Mouse (Mus musculus): ENCODE measurements around the gene Gys1. TPM values are rescaled to one million over a fixed set of nuclear protein-coding genes. Genes with fewer than 3 reads are reported as not detected.

Gene Gys1
- polyA plus RNA-seq, 1 experiment from 2014 or later: 34.8 TPM

DNA sequence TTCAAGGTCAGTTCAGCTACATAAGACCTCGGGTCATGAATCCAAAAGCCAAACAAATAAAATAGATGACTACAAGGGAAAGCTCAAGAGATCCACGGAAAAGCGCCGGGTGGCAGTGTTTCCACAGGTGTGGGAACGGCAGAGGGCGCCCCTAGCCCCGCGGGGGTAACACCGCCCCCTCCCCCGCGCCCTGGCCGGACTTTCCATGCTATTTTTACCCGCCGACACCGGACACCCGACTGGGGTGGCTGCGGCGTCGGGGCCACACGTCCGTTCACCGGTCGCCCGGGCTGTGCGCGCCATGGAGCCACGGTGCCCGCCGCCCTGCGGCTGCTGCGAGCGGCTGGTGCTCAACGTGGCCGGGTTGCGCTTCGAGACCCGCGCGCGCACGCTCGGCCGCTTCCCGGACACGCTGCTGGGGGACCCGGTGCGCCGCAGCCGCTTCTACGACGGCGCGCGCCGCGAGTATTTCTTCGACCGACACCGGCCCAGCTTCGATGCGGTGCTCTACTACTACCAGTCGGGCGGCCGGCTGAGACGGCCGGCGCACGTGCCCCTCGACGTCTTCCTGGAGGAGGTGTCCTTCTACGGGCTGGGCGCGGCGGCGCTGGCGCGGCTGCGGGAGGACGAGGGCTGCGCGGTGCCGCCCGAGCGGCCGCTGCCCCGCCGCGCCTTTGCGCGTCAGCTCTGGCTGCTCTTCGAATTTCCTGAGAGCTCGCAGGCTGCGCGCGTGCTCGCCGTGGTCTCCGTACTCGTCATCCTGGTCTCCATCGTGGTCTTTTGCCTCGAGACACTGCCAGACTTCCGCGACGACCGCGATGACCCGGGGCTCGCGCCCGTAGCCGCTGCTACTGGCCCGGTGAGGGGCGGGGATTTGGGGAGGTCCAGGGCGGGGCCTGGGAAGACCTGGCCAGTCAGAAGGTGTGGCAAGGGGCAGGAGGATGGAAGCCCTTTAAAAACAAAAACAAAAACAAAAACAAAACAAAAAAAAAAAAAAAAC is 28.2 kb upstream of the Gys1 start:
- Histone ChIP-seq H3K4me2 (replicated peaks) (peak overlapping the region; percentile 48), H3K27me3 (peaks cover 70% of the 10 kb centered on the region), H3K9ac (peak overlapping the region; percentile 32), H3K27ac (no peak overlapping the region), H3K9me3 (replicated peaks) (0 out of 2 replicates have a peak, but pooled peaks cover 3% of the 10 kb centered on the region), H3K4me1 (peaks cover 6% of the 10 kb centered on the region), H3K4me3 (peak overlapping the region; percentile 34), H3K36me3 (no peaks in the 10 kb centered on the region)
- ATAC-seq (ENCODE audit: low FRiP score): no peak
- 2% methylated on average over 112 of the region's 114 CpGs for WGBS

- ATAC-seq (ENCODE audit: low FRiP score): no peak
- WGBS: 83% methylated on average over 10 of the region's 10 CpGs
These were observed 26.8 kb upstream of the Gys1 start for GRCm38 (mm10) chr7:45407836-45408235.

DNA sequence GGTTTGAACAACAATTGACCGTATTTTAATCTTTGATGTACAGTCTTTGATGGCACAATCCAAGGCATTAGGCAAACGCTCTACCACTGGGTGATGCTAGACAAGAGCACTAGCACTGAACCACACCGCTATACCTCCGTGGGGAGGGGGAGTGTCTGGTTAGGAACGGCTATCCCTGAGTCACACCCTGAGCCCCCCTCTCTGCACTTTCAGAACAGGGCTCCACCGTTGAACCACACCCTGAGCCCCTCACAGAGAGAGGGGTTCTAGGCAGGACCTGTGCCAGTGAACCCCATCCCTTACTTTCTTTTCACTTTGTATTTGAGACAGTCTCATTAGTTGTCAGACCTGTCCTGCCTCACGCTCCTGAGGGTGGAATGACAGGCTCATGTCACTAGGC is 26.3 kb upstream of the Gys1 start:
- Histone ChIP-seq H3K27me3 (peaks cover 86% of the 10 kb centered on the region), H3K9ac (no peak overlapping the region), H3K4me2 (replicated peaks) (no peak overlapping the region), H3K36me3 (no peaks in the 10 kb centered on the region), H3K9me3 (replicated peaks) (0 out of 2 replicates have a peak, but pooled peaks cover 3% of the 10 kb centered on the region), H3K4me1 (peaks cover 10% of the 10 kb centered on the region), H3K27ac (no peak overlapping the region), H3K4me3 (no peak overlapping the region)
- no peak for ATAC-seq (ENCODE audit: low FRiP score)
- WGBS: 77% methylated on average over 7 of the region's 7 CpGs

More at GRCm38 (mm10) chr7:45407836-45408235, 26.8 kb upstream of the Gys1 start:
- 0 out of 2 replicates have a peak, but pooled peaks cover 3% of the 10 kb centered on the region for H3K9me3 ChIP-seq (replicated peaks)
- no peak overlapping the region for H3K4me2 ChIP-seq (replicated peaks)
- H3K36me3 ChIP-seq: no peaks in the 10 kb centered on the region
- no peak overlapping the region for H3K4me3 ChIP-seq
- H3K27me3 ChIP-seq: peaks cover 82% of the 10 kb centered on the region
- H3K4me1 ChIP-seq: peaks cover 6% of the 10 kb centered on the region
- H3K27ac ChIP-seq: no peak overlapping the region
- H3K9ac ChIP-seq: no peak overlapping the region

DNA sequence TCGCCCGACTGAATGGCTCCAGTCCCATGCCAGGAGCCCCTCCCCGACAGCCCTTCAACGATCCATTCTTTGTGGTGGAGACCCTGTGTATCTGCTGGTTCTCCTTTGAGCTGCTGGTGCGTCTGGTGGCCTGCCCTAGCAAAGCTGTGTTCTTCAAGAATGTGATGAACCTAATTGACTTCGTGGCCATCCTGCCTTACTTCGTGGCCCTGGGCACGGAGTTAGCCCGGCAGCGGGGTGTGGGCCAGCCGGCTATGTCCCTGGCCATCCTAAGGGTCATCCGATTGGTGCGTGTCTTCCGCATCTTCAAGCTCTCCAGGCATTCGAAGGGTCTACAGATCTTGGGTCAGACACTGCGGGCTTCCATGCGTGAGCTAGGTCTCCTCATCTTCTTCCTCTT is 25.7 kb upstream of the Gys1 start:
- H3K4me1 ChIP-seq: peaks cover 16% of the 10 kb centered on the region
- no peak overlapping the region for H3K4me2 ChIP-seq (replicated peaks)
- WGBS: 86% methylated on average over 17 of the region's 17 CpGs
- H3K4me3 ChIP-seq: no peak overlapping the region
- no peaks in the 10 kb centered on the region for H3K36me3 ChIP-seq
- H3K27ac ChIP-seq: no peak overlapping the region
- no peak for ATAC-seq (ENCODE audit: low FRiP score)
- no peak overlapping the region for H3K9ac ChIP-seq
- H3K9me3 ChIP-seq (replicated peaks): 0 out of 2 replicates have a peak, but pooled peaks cover 3% of the 10 kb centered on the region
- peaks cover 92% of the 10 kb centered on the region for H3K27me3 ChIP-seq

GRCm38 (mm10) chr7:45409497-45410163 is 25.0 kb upstream of the Gys1 start:
- H3K4me2 ChIP-seq (replicated peaks): no peak overlapping the region
- 86% methylated on average over 8 of the region's 8 CpGs for WGBS
- H3K9ac ChIP-seq: no peak overlapping the region

GRCm38 (mm10) chr7:45412421-45412820 is 22.2 kb upstream of the Gys1 start:
- H3K27me3 ChIP-seq: peaks cover 99% of the 10 kb centered on the region
- no peak overlapping the region for H3K4me2 ChIP-seq (replicated peaks)
- H3K4me1 ChIP-seq: peaks cover 13% of the 10 kb centered on the region
- H3K9ac ChIP-seq: no peak overlapping the region
- ATAC-seq (ENCODE audit: low FRiP score): no peak
- H3K9me3 ChIP-seq (replicated peaks): no peaks in the 10 kb centered on the region
- H3K4me3 ChIP-seq: no peak overlapping the region
- H3K27ac ChIP-seq: no peak overlapping the region
- WGBS: 77% methylated on average over 2 of the region's 2 CpGs
- no peaks in the 10 kb centered on the region for H3K36me3 ChIP-seq

More at GRCm38 (mm10) chr7:45409497-45410163, 25.0 kb upstream of the Gys1 start:
- H3K36me3 ChIP-seq: no peaks in the 10 kb centered on the region
- 0 out of 2 replicates have a peak, but pooled peaks cover 3% of the 10 kb centered on the region for H3K9me3 ChIP-seq (replicated peaks)
- H3K27me3 ChIP-seq: peaks cover 98% of the 10 kb centered on the region
- peaks cover 19% of the 10 kb centered on the region for H3K4me1 ChIP-seq
- no peak overlapping the region for H3K27ac ChIP-seq
- no peak for ATAC-seq (ENCODE audit: low FRiP score)
- no peak overlapping the region for H3K4me3 ChIP-seq

GRCm38 (mm10) chr7:45413113-45413863 is 21.4 kb upstream of the Gys1 start, which contains the start of gene Ntf5:
Ntf5 (plus strand) TSS chr7:45413695.
- ATAC-seq (ENCODE audit: low FRiP score): peak; percentile 48
- H3K27me3 ChIP-seq: peaks cover 99% of the 10 kb centered on the region
- WGBS: 4% methylated on average over 41 of the region's 45 CpGs
- no peaks in the 10 kb centered on the region for H3K36me3 ChIP-seq
- H3K4me2 ChIP-seq (replicated peaks): peak within 1 kb of the TSS; percentile 78
- H3K9ac ChIP-seq: peak within 1 kb of the TSS; percentile 62
- H3K27ac ChIP-seq: no peak within 1 kb of the TSS
- H3K4me3 ChIP-seq: peak within 1 kb of the TSS; percentile 44
- peaks cover 16% of the 10 kb centered on the region for H3K4me1 ChIP-seq
- H3K9me3 ChIP-seq (replicated peaks): no peaks in the 10 kb centered on the region

DNA sequence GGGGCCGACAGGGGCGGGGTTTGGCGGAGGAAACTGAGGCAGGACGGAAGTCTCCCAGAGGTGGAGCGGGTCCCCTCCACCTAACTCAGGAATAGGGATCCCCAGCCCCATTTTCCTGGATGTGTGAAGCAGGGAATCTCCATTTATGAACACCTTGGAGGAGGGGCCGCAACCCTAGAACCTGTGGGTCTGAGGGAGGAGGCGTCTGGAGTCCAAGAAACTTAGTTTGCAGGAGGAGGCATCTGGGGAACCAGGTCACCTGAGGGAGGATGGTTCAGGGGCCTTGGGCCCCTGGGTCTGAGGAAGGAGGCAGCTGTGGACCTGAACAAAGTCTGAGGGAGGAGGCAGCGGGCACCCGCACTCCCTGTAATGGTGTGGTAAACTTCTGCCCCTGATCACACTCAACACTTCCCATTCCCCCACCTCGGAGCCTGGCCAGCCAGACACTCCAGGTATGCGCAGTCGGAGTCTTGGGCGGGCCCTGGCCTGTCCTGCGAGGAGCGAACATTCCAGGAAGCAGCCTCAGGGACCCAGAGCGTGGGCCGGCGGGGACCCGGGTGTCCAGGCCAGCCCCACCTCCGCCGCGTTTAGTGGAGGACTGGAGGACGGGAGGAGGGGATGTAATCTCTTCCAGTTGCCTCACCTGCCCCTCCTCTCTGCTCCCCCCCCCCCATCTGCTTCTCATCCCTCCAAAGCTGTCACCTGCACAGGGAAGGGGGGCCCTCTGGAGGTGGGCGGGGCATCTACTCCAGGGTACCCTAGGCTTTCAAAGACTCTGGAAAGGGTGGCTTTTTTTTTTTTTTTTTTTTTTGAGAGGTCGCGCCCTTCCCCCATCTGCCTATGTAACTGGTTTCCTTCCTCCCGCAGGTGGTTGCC is 20.5 kb upstream of the Gys1 start:
- H3K27ac ChIP-seq: no peak overlapping the region
- H3K27me3 ChIP-seq: peaks cover 99% of the 10 kb centered on the region
- H3K36me3 ChIP-seq: no peaks in the 10 kb centered on the region
- peak overlapping the region; percentile 44 for H3K4me3 ChIP-seq
- H3K4me2 ChIP-seq (replicated peaks): peak overlapping the region; percentile 78
- peaks cover 18% of the 10 kb centered on the region for H3K4me1 ChIP-seq
- ATAC-seq (ENCODE audit: low FRiP score): peak; percentile 23; the same call in 1 of the 2 replicates
- 2% methylated on average over 27 of the region's 27 CpGs for WGBS
- peak overlapping the region; percentile 62 for H3K9ac ChIP-seq
- H3K9me3 ChIP-seq (replicated peaks): no peaks in the 10 kb centered on the region

- ATAC-seq (ENCODE audit: low FRiP score): no peak
- H3K9me3 ChIP-seq (replicated peaks): no peaks in the 10 kb centered on the region
- H3K4me2 ChIP-seq (replicated peaks): no peak overlapping the region
- 45% methylated on average over 12 of the region's 12 CpGs for WGBS
- H3K4me3 ChIP-seq: no peak overlapping the region
- no peak overlapping the region for H3K27ac ChIP-seq
- no peak overlapping the region for H3K9ac ChIP-seq
- H3K36me3 ChIP-seq: no peaks in the 10 kb centered on the region
- peaks cover 18% of the 10 kb centered on the region for H3K4me1 ChIP-seq
- peaks cover 99% of the 10 kb centered on the region for H3K27me3 ChIP-seq
These were observed 19.9 kb upstream of the Gys1 start for GRCm38 (mm10) chr7:45414740-45415224.

GRCm38 (mm10) chr7:45415636-45416035 is 19.0 kb upstream of the Gys1 start:
- Histone ChIP-seq H3K9ac (no peak overlapping the region), H3K27me3 (peaks cover 99% of the 10 kb centered on the region), H3K9me3 (replicated peaks) (no peaks in the 10 kb centered on the region), H3K4me1 (peaks cover 18% of the 10 kb centered on the region), H3K4me2 (replicated peaks) (0 out of 2 replicates have a peak overlapping the region, but pooled peaks have one; percentile 6), H3K4me3 (0 out of 2 replicates have a peak overlapping the region, but pooled peaks have one; percentile 1), H3K36me3 (peaks cover 2% of the 10 kb centered on the region), H3K27ac (no peak overlapping the region)
- ATAC-seq (ENCODE audit: low FRiP score): no peak
- 11% methylated on average over 37 of the region's 37 CpGs for WGBS

All from hindbrain, embryonic 12.5 days (tissue).